Mouse (Mus musculus) lung, postnatal 0 days (tissue): ENCODE data around the gene 9030025P20Rik.

Experiments used
- CTCF ChIP-seq: IDR thresholded peaks from 2 replicates; pipeline ENCODE4 v1.5.1; 2016; ENCODE audit warnings: antibody characterized with exemption, mild to moderate bottlenecking
- EP300 ChIP-seq: IDR thresholded peaks from 2 replicates; pipeline ENCODE4 v1.6.1; 2016; ENCODE audit warnings: antibody characterized with exemption, mild to moderate bottlenecking, control low read depth

GRCm38 (mm10) chr17:14935841-14936605 is 42.2 kb upstream of the 9030025P20Rik start:
- TF ChIP-seq CTCF (no peak), EP300 (no peak)
